Mouse (Mus musculus) adrenal gland, postnatal 10 days (tissue): ENCODE results near the gene Anxa2. TPM values are rescaled to one million over a fixed set of nuclear protein-coding genes. Genes with fewer than 3 reads are reported as not detected.

Experiments
- DNase-seq: peaks from one replicate; pipeline ENCODE4 v3.0.0; 2021; ENCODE audit warnings: mixed read lengths
- long read RNA-seq, 2 experiments: library from polyadenylated mRNA; stranded (forward); transcript quantifications; one replicate each; pipeline ENCODE4 v2.0.0; 2021
- total RNA-seq, 2 experiments: library from RNA; stranded (reverse); gene quantifications; 2 replicates each; pipeline ENCODE4 v1.2.3; 2021

Anxa2 gene
- 100 to 1,000 TPM; 333 to 340 TPM for total RNA-seq
- long read RNA-seq, experiment 1, transcript Anxa2-201 (13 exons, 1,447 nt) = major isoform, 628 of 668 reads
- long read RNA-seq, experiment 1, partial matches to known transcripts = 26 of 668 reads
- long read RNA-seq, experiment 1, other reads (novel, unspliced or antisense) = 13 of 668 reads
- long read RNA-seq, experiment 2, transcript Anxa2-201 (13 exons, 1,447 nt) = major isoform, 307 of 347 reads
- long read RNA-seq, experiment 2, partial matches to known transcripts = 24 of 347 reads
- long read RNA-seq, experiment 2, other reads (novel, unspliced or antisense) = 15 of 347 reads

DNA sequence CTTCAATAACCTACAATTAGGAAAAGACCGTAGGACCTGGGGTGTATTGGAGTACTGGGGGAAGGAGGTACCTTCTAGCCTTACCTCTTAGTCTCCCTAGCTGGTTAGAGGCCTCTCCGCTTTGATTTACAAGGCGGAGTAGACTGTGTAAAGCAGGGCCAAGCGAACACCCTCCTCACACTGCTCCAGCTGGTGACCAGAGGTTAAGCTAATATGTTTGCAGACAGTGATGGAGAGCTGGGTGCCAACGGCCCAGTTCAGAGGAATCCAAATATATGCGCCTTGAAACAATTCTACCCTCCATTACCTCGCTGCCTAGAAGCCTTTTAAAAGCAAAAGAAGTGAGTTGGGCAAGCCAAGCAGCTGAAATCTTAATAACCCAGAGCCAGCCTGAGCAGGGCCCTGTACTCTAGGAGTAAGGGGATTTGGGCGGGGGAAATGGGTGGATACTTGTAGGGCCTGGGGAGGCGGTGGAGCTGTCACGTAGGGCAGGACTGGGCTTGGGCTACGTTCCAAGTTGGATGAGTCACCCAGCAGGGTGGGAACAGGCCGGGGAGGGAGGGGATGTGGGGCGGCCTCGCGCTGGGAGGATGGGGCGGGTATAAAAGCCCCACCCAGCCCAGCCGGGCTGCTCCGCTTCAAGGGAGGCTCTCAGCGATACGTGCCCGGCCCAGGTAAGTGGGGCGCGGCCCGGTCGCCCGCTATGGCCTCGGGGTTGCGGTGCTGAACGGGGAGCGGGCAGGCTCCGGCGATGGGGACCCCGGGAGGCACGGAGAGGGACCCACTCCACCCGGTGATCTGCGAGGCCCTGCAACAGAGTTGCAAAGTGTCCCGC lies at the start of gene Anxa2:
Gene Anxa2, plus strand, starts transcription at position 555 of the 835 bp plus-strand sequence.
- peak; percentile 97 for DNase-seq

DNA sequence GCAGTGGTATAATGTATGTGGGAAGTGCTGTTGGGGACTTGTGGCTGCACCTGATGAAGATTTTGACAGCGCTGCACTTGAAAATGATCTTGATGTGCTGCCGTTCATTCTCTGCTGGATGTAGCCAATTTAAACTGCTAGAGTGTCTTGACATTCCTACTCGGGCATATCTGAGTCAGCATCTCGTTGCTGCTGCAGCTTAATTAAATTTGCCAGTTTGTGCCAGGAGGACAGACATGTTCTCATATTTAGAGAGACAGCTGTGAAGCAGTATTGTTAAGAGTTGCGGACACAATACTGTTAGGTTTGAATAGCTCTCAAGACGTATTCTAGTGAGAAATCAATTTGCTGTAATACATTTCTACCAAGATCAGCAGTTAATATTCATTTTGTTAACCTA lies 48.7 kb upstream of the Anxa2 start:
- DNase-seq = no peak

DNA sequence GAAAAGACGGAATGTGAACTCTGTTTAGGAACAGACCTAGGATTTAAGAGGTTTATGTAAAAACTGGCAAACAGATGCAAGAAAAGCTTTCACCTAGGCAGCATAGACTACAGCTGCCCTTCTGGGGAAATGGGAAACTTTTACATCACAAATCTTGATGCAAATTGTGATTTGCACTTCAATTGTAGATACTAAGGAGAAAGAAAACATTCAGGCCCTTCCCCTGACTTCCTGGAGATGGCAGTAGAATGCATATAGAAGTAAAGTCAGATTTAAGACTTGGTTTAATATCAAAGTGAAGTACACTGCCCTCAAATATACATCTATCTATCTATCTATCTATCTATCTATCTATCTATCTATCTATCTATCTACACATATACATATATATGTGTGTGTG lies 33.9 kb upstream of the Anxa2 start:
- no peak for DNase-seq

DNA sequence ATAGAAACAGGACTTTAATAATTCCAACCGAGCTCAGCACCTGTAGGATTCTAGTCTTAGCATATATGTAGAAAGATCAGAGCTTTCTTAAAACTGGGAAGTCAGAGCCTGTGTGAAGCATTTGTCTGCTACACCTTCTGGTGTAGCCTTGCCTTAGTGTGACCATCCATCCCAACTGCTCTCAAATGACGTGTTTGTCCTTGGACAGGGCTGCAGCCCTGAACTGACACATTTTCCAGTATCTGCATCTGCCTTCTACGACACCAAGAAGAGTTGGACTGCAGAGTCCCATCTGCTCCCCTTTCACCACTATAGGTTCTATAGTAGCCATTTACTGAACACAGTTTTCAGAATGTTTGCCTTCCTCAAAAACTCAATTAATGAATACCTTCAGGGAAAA lies 22.9 kb upstream of the Anxa2 start:
- peak; percentile 20 for DNase-seq

DNA sequence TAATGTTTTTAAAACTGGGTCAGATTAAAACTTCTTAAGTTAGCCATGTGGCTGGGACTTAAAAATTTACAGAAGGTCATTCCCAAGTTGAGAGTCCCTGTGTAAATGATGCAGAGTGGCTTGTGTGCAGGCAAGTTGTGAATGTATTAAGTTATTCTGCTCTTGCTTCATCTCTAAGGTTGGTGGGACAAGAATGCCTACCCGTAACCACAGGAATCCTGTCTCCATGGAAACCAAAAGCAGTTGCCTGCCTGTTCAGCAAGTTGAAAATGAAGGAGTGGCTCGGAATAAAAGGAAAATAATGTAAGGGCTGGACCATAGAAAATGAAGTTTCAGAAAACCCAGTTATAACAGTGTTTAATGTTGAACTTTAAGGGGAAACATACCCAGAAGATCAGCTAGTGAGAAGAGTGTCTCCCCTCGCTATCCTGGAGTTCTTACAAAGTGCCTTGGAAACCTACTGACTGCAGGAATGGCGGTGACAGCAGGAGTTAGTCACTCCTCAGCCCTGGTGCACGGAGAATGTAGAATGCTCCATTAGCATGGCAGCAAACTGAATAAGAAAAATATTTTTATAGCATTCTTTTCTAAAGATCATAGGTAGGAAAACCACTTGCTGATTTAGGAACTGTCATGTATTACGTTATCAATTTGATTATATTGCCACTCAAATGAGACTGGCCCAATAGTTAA lies 21.4 kb upstream of the Anxa2 start:
- DNase-seq = no peak

DNA sequence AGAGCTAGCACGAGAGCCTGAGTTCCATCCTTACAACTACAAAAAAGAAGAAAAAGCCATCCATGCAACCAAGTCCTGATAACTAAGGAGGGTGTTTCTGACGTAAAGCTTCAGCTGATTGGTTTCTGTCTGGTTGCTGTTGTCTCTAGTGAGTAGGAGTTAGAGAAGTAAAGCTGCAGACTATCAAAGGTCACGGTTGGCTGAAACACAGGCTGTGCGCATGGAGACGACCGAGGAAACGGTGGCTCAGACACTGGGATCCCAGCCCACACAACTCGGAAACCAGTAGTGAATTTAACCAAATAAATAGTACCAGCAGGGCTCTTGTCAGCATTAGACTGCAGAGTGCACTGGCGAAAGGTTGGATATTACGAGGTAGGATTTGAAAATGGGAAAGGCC lies 18.2 kb upstream of the Anxa2 start:
- no peak for DNase-seq

DNA sequence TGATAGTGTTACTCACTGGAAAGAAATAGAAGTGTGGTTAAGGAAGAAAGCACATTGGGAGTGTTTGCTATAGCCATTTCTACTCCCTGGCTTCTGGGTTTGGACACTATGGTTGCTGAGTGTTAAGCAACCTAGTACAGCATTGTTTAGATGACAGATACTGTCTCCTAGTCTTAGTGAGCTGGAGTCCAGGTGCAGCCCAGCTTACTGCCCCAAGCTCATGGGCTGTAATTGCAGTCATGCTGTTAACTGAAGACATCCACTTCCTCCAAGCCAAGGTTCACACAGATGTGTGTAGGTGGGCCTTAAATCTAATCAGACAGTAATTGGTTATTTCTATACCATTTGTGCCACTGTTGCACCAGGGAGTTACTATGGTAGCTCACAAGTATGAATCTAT lies 17.8 kb upstream of the Anxa2 start:
- no peak for DNase-seq

DNA sequence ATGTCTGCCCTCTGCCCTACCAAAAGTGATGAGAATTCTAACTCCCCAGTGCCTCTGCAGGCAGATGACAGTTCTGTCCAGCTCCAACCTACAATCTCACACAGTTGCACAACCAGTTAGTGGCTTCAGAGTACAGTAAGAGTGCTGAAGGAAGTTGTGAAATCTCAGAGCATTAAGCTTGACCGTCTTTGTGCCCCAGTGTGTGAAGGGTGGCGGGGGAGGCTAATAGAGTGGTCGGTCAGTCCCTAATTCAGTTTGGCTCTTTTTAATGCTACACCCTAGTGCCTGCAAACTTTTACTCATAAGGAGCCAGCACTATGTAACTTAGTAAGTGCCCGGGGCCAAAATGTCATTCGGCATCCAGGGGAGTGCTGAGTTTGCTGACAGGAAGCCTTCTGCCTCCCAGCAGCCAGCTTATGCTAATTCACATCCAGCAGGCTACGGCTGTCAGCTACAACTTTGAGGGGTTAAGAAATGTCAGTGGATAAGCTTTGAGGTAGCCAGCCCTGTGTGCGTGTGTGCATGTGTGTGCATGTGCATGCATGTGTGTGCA lies 13.5 kb upstream of the Anxa2 start:
- peak; percentile 43 for DNase-seq

DNA sequence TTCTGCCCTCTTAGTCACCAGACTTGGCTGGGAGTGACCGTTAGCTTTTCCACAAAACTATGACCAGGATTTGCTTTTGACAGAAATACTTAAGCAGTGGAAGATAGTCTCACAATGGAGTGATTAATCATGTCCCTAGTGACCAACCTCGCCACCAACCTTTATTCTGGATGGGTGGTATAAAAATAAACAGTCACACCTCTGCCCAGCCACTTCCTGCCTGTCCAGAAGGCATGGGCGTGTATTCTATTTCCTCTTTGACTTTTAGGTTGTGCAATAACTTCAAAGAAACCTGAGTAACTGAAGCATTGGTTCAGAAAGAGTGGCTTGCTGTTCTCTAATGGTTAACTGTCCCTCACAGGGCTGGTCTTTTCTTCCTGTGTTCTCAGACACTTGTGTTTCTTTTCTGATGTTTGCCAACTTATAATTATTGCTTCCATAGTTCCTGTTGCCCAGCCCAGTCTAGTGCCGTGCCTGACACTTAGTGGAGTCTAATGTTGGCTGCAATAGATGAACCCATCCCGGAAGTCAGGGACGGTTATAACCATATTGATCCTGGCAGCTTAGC lies 10.9 kb upstream of the Anxa2 start:
- DNase-seq = peak; percentile 16

DNA sequence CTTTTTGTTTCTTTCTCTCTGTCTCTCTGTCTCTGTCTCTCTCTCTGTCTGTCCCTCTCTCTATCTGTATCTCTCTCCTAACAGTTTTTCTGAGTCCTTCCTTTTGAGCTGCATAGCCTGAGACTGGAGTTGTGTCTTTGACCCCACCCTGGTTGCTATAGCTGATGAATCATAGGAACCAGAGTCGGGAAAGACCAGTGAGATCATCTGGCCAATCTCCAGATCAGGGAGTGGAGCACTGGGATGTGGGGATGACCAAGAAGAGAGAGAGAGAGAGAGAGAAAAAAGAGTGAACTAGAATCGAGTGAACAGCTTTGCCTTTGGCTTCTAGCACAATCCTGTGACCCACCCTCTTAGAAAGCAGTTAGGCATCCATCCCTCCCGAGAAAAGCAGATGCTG lies 10.2 kb upstream of the Anxa2 start:
- peak; percentile 65 for DNase-seq

DNA sequence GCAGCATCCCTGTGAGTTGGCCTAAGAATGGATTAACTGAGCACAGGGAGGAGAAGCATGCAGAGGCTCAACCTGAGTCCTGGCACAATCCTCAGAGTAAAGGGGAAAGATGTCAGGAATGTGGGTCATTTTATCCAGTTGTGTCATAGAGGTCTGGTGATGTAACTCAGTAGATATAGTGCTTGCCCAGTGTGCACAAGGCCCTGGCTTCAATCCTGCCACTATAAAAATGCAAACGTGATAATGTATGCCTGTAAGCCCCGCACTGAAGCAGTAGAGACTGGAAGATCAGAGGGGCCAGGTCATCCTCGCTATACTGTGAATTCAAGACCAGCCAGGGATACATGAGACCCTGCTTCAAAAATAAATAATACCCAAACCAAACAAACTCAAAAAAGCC lies 4.6 kb upstream of the Anxa2 start:
- DNase-seq = peak; percentile 21

DNA sequence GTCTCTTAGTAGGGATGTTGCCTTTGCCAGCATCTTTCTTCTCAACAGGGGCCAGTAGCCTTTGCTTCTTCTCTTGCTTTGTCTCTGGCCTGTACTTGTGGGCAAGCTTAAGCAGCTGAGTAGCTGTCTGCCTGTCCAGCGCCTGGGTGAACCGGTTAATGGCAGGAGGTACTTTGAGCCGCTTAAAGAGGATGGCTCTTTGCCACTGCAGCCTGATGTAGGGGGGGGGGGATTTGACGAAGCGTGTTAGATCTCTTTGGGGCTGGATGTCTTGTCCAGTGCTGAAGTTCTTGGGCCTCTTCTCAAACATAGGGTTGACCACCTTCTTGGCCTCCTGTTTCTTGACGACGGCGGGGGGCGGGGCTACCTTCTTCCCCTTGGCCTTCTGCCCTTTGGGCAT lies 2.8 kb upstream of the Anxa2 start:
- no peak for DNase-seq

DNA sequence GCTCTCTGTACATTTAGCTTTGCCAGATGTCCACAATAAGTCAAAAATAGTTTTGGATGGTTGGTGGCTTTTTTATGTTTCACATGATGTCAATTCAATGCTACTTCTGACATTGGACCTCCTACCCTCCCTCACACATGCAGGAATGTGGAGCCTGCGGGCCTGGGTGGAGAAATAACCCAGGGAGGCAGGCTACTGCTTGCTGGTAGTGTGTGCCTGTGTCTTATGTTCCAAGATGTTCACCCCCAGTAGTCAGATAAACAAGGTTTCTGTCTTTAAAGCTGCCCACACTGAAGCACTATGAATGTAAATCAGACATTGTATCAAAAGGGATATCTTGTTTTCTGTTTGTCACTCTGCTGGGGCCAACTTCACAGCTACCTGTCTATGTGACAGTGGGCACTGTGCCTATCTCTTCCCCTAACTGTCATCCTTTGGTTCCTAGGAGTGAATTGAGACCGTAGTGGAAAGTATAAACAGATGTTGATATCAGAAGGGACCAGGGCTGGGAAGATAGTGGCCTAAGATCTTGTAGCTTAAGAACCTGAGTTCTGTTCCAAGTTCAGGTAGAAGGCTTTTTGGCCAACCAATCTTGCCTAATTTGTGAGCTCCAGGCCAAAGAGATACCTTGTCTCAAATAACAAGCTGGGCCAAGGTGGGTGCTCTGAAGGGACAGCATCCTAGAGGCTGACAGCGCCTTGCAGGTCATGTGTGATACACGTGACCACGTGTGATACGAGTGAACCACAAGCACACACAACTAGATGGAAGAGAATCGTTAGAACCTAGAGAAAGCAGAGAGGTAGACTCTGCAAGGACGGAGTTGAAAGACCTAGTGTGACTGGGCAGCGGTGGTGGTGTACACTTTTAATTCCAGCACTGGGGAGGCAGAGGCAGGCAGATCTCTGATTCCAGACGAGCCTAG lies 1.3 kb upstream of the Anxa2 start:
- DNase-seq = no peak

DNA sequence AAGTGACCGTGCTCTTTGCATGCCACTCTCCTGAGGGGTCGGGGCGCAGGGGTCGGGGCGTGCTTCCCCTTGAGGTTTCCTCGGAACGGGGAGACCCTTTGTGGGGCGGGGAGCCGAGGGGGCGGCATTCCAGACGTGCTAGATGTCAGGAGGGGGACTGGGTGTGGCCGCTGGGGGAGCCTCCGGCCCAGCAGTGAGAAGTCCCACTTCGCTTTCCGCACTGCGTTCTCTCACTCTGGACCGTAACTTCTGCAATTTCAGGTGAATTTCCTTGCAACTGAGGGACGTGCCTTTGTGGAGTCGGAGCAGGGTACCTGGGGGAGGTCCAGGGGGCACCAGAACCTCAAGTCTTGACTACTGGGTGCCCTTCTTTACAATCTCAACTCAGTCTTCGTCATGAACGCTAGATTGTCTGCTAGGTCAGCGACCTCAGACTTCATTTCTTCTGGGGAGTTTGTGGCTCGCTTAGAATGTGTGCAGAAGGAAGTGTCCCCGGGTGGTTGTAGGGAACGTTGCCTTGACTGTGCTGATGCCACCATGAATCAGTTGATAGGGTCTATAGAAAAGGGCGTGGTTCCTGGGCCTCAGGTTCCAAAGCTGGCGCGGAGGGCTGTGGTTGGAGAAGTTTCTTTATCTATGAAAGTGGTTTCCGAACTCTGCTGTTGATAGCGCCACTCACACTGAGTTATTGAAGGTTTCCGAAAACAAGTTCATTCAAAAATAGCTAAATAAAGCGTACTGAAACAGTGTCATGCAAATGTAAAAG lies 664 bp downstream of the Anxa2 start:
- DNase-seq = peak; percentile 64

DNA sequence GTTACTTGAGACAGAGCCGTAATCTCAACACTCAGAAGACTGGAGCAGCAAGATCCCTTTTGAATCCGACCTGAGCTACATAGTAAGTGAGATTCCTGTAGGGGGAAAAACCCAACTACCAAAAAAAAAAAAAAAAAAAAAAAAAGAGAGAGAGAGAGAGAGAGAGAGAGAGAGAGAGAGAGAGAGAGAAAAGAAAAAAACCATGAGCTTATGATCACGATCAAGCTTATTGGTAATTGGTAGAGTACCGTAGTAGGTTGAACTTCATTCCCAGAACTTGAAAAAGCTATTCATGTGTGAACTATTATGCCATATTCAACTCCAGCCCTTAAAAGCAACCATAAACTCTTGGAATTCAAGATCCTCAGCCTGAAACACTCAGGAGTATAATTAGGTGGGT lies 1.3 kb downstream of the Anxa2 start:
- DNase-seq = no peak

DNA sequence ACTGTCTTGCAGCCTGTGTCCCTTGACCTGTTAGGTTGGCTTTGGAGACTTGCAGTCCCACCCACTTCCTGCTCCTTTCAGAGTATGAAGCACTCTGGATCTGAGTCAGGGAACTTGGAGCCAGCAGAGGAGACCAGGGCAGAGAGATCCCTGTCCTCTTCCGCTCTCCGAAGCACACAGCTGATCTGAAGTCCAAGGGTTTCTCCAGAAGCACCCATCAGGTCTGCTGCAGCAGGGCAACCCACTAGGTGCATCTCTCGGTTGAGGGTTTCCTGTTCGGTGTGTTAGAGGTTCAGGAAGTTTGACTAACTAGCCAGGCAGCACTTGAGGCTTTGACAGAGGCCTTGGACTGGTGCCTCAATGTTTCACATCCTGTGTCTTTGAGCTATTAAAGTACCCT lies 2.0 kb downstream of the Anxa2 start:
- DNase-seq = peak; percentile 44

DNA sequence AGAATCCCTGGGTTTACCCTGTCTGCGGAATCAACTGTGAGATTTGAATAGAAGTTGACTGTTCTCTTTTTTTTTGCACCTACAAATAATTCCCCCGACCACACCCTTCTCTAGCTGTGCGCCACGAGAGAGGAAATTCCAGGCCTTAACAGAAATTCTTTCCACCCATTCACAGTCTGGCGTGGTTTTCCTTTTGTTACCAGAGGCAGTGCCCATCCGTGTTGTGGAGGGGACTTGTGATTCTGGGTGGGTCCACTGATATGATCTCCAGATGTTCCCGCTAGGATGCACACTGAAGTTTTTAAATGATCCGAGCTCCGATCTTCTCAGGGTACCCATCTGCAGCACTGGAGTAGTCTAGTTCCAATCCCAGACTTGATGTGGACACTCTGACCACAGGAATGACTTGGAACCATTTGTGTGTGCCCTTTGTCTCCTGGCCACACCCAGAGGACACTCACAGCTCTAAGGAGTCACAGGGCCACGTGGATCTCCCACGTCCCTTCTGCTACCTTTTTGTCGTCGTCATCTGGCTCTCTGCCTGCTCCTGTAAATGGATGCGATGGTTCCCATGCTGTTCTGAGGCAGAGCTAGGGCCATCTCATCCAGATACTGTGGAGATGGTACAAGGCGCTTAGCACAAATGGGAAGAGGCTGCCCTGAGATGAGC lies 3.1 kb downstream of the Anxa2 start:
- peak; percentile 9 for DNase-seq

DNA sequence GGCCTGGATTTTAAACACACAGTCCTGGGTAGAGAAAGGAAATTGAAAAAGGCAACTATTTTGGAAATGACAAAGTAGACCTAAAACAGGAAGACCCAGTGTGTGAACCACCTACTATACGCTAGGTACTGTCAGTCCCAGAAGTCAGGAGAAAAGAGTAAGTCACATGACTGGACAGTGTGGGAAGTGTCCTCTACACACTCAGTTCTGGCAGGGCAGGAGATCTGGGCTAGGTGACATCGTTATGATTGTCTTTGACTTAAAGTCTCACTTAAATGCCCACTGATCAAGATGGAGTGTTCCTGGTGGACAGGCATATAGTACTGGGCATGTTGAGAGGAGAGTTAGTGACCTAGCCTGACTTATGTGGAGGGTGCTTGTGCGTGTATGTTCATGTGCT lies 3.7 kb downstream of the Anxa2 start:
- no peak for DNase-seq

DNA sequence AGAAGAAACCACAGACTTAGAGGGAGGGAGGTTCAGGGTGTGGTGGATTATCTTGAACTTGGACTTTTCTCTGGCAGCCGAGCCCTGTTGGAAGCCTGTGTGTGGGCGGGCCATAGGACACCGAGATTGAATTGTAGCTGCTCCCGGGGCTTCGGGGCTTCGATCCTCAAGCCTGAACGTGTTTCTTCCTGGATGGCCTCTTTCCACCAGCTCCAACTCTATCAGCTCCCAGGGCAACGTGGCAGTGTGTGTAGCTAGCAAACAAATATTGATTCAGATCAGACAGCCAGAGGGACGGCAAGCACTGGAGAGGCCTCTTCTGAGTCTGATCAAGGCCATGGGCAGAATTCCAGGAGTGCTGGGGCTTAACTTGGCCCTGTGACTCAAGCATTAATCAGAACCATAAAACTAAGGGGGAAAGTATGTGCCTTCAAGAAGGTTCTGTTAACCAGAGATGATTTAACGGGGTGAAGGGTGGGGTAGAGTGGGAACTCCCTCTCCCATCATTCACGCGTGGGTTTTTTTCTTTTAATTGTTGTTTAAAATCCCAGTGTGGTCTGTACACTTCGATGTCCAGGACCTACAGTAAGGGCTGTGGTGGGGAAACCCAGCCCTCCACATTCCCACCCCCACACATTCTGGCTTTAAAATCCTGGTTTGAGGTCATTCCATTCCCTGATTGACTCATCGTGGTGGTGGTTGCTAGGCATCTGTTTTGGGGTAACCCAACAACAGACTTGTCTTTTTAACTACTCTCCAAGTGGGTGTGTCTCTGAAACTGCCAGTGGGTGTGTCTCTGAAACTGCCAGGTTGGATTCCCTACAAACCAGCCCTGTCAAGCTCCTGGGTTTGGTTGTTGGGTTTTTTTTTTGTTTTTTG lies 4.6 kb downstream of the Anxa2 start:
- peak; percentile 89 for DNase-seq
